Mouse (Mus musculus) inflammation-experienced regulatory T-cells, adult 16 weeks (primary cell): Measurements from ENCODE around the gene Chrna5. TPM values are rescaled to one million over a fixed set of nuclear protein-coding genes. Genes with fewer than 3 reads are reported as not detected.

Experiments
- polyA plus RNA-seq: library from polyadenylated mRNA; unstranded; fragments of 100-300 nt; shearing (Covaris generic); gene quantifications from one replicate; pipeline ENCODE4 v1.2.1, GENCODE M21; 2017

The Chrna5 gene
- polyA plus RNA-seq: not detected

GRCm38 (mm10) chr9:54980674-54981073 is at the start of gene Chrna5:
TSS of gene Chrna5 (plus strand) at chr9:54980880.

GRCm38 (mm10) chr9:54950575-54951321 is 29.9 kb upstream of the Chrna5 start, which contains the start of the genes Psma4 and AY074887:
TSS of gene Psma4 (plus strand) at chr9:54950790.
TSS of gene AY074887 (minus strand) at chr9:54950998.

GRCm38 (mm10) chr9:55026275-55026663 is 45.6 kb downstream of the Chrna5 start, which contains the start of gene Chrna3:
TSS of gene Chrna3 (minus strand) at chr9:55026562.

GRCm38 (mm10) chr9:55048211-55048880 is 67.7 kb downstream of the Chrna5 start, which contains the start of gene Chrnb4:
TSS of gene Chrnb4 (minus strand) at chr9:55048779.

Other genes starting within 250 kb of the Chrna5 start
- gene Wdr61, start 246.4 kb upstream of the Chrna5 start, polyA plus RNA-seq: 104 TPM
- gene Crabp1, start 216.1 kb upstream of the Chrna5 start, polyA plus RNA-seq: not detected
- gene Ireb2, start 117.1 kb upstream of the Chrna5 start, polyA plus RNA-seq: 27.8 TPM
- 0.38 TPM for gene Hykk, start 63.6 kb upstream of the Chrna5 start, polyA plus RNA-seq
- gene Psma4, start 30.1 kb upstream of the Chrna5 start, polyA plus RNA-seq: 273 TPM
- gene AY074887, start 29.9 kb upstream of the Chrna5 start, polyA plus RNA-seq: not detected
- gene Chrna3, start 45.7 kb downstream of the Chrna5 start, polyA plus RNA-seq: not detected
- 0.10 TPM for gene Chrnb4, start 67.9 kb downstream of the Chrna5 start, polyA plus RNA-seq
- gene Ube2q2, start 168.0 kb downstream of the Chrna5 start, polyA plus RNA-seq: 11.3 TPM
- gene Fbxo22, start 228.0 kb downstream of the Chrna5 start, polyA plus RNA-seq: 69.3 TPM